Mouse (Mus musculus) c-Kit-positive CD71-positive TER-119-negative erythroid progenitor cells, embryonic 14.5 days (primary cell): Measurements from ENCODE around the gene Tmem14c.
"Not testable (repeated sequence)": the region's sequence is repeated elsewhere in the genome, so short reads cannot be mapped to it uniquely, and the experiment has no call there.

ENCODE experiments used
- DNase-seq: peaks from one replicate; pipeline ENCODE4 v3.0.0-alpha.2; 2013; ENCODE audit warnings: low read depth

Tmem14c gene

DNA sequence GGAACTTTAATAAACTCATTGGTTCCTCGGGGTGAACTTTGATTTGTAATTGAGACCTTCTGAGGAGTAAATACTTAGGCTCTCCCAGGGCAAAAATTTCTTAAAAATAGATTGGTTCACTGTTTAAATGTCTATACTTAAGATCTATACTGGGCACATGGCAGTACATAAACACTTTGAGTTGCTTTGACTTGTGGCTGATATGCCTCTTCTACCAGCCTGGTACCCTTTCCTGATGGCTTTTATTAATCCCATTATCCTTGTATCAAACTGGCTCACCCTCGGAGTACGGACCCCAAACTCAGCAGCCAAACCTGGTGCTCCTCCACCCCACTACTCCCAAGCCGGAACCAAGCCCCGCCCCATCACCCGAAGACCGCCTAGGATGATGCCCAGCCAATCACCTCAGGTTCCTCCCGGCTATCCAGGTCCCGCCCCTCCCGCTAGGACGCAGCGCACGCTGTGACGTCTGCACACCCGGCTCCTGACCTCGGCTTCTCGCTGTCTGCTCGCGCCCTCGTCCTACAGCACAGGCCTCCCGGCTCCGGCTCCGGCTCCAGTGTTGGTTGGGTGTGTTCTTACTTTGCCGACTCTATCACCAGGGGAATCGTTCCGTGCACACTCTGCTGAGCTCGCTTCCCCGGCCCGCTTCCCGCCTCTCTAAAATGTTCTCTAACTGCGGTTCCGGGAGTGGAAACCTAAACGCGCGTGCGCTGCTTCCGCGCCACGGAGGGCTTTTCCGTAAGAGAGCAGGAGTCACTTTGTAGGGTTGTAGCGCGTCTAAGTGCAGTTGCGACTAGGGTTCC lies at the start of gene Tmem14c:
Tmem14c (plus strand) TSS at position 464 of the 806 bp plus-strand sequence.
- DNase-seq, result peak; percentile 88

DNA sequence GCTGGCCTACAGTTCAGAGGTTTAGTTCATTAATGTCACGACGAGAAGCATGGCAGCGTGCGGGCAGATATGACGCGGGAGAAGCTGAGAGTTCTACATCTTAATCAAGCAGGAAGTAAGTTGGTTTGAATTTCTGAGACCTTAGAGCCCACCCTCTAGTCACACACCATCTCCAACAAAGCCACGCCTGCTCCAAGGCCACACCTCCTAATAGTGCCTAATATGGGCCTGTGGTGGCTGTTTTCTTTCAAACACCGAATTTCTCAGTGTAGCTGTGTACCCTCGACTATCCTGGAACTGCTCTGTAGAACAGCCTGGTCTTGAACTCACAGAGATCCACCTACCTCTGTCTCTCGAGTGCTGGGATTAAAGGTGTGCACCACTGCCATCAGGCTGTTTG lies 48.5 kb upstream of the Tmem14c start:
- DNase-seq, result no peak

DNA sequence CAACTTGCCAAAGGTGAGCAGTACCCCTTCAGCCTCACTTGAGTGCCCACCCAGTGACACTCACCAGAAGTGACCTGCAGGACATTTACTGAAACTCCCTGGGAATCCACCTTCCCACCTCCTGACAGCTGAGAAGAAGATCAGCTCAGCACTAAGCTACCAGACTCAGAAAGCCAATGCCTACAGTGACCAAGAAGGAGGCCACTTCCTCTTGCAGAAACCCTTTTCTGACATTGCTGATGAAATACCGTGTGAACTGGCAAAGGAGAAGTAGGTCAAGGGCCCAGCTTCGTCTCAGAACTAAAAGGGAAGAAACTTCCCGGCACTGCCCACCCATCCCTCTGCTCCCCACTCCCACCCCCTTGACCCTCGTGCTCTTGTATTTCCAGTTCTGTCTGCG lies 47.5 kb upstream of the Tmem14c start:
- no peak for DNase-seq

DNA sequence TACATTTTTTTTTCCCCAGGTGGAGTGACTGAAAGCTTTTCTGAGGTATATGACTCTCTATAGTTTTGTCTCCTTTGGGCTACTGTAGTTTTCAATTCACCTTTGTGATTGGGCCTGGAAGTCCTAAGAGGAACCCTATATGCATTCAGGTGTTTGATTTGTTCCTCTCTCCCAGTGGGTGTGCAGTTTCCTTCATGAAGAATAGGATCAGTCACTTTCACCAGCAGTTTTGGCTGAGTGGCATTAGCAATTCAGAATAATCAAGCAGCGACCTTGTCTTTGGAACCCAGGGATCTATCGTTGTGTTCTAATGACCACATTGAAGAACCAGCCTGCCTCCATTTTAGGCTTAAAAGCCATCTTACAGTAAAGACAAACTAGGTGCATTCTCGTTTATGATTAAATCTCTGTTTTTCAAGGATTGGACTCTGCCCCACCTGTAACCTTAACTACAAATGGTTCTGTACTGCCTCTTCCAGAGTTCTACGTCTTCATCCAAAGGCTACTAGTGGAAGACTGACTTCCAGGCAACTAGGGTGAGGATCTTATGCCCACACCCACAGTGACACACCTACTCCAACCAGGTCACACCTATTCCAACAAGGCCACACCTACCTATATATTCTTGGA lies 46.2 kb upstream of the Tmem14c start:
- DNase-seq, result no peak

DNA sequence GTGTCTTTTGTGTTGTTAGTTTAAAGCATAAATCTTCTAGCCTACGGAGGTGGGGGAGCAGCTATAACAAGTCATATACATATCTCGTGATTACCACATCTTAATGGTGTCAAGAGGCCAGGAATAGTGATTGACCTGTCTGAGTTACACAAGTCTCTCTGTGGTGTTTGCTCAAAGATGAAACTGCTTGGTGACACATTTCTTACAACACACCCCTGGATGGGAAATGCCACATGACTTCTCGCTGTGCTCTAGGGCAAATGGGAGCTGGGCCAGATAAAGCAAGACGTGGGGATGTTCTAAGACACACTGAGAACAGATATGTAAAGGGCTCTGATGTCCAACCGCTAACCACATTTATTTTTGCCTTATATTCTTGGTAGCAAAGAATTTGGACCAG lies 44.8 kb upstream of the Tmem14c start:
- DNase-seq, result no peak

DNA sequence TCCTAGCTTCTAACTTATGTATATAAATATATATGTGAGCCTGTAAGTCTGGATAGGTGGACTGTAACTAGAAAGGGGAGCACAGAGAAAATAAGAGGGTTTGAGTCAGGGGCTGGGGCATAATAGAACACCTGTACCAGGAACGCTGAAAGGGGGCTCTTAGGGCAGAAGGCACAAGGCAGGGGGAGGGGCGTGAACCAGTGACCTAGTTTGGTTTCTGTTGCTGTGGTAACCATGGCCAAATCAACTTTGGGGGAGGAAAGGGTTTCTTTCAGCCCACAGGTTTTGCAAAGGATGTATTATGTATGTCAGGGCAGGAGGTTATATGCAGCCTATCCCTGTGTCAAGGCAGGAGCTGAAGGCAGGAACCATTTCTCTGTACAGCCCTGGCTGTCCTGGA lies 44.3 kb upstream of the Tmem14c start:
- no peak for DNase-seq

DNA sequence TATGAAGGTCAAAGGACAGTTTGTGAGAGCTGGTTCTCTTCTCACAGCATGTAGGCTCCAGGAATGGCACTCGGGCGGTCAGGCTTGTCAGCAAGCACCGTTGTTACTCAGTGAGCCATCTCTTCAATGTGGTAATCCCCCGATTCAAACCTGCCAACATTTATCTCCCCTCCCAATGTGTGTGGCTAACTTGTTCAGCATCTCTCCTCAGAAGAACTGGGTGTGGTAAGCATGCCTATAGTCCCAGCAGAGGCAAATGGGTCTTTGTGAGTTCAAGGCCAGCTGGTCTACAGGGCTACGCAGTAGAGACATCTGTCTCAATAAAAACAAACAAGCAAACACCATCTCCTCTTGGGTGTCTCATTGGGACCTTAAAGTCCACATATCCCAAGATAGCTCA lies 43.1 kb upstream of the Tmem14c start:
- DNase-seq, result no peak

DNA sequence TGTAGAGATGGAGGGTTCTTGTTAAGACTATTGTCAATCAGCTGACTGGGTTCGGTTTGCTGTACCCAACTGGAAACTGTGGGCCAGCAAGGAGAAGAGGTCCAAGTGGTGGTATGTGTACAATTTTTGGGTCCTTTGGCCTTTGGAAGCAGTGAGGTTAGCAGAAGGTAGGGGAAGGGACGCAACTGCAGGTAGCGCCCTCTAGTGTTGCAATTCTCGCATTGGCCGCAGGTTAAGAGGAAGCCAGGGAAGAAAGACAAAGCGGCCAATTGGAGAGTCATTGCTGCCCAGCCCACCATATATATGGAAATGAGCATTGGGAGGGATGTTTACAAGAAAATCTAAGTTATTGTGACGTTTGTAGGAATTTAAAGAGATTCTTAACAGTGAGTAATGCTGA lies 38.5 kb upstream of the Tmem14c start:
- DNase-seq, result no peak

DNA sequence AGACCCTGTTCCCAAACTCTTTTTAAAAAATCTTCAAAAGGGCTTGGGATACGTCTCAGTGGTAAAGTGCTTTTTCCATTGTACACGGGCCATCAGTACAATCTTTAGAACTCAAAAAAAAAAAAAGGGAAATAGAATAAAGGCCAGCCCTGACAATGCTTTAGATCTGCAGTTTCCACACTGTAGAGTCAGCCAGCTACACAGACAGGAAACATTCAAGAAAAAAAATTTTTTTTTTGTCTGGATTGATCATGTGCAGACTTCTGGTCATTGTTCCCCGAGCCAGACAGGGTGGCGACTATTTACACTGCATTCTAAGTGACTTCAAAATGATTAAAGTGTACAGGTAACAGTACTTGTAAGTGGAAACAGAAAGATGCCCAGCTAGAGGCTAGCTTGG lies 37.4 kb upstream of the Tmem14c start:
- no peak for DNase-seq

DNA sequence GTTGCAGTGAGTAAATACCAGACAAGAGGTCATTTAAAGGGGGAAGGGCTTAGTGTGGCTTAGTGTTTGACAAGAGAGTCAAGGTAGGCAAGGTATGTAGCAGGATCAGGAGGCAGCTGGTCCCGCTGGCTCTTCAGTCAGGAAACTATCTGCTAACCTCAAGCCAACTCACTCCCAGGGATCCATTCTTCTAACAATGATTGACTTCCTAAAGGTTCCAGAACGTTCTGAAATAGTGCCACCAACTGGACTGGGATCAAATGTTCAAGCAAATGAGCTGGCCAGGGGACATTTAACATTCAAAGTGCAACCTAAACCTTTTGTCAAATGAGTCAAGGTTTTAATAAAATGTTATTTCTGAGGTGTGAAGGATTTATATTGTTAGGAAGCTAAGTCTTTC lies 36.8 kb upstream of the Tmem14c start:
- DNase-seq, result no peak

DNA sequence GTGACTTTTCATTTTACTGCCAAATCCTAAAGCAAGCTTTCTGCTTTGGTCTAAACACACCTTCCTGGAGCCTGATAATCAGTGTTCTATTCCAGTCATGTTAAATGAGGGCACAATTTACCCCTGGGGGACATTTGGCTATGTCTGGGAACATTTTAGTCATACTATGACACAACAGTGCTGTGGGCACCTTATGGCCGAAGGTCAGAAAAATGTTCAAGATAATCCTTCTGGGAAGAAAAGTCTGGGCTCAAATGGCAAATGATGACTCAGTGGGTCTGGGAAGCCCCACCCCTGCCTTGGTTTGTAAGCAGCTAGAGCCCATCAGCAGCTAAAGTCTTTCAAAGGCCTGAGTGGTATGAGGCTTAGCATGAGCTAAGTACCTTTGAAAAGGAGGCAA lies 33.3 kb upstream of the Tmem14c start:
- no peak for DNase-seq

DNA sequence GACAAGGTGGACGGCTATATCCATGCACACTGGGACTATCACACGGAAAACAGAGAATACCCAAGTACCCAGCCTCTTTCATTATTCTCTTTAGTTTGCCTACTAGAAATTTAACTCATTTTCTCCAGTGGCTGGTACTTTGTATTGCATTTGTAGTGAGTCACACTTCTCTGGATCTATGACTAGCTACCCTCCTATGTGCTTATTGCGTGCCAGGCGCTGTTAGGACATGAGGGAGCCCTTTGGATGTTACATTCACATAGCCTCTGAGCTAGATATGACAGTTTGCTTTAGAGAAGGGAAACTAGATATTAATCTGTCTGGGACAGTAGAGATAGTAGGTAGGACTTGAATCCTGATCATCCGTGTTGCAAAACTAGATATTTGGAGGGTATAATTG lies 30.0 kb upstream of the Tmem14c start:
- no peak for DNase-seq

DNA sequence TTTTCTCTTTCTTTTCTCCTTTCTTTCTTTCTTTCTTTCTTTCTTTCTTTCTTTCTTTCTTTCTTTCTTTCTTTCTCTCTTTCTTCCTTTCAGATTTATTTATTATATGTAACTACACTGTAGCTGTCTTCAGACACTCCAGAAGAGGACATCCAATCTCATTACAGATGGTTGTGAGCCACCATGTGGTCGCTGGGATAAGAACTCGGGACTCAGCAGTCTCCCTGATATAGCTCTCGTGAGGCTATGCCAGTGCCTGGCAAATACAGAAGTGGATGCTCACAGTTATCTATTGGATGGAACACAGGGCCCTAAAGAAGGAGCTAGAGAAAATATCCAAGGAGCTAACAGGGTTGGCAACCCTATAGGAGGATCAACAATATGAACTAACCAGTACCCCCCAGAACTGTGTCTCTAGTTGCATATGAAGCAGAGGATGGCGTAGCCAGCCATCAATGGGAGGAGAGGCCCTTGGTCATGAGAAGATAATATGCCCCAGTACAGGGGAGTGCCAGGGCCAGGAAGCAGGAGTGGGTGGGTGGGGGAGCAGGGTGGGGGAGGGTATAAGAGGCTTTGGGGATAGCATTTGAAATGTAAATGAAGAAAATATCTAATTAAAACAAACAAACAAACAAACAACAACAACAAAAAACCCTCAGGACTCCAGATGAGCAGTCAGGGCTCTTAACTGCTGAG lies 28.3 kb upstream of the Tmem14c start:
- DNase-seq, result not testable (repeated sequence)

DNA sequence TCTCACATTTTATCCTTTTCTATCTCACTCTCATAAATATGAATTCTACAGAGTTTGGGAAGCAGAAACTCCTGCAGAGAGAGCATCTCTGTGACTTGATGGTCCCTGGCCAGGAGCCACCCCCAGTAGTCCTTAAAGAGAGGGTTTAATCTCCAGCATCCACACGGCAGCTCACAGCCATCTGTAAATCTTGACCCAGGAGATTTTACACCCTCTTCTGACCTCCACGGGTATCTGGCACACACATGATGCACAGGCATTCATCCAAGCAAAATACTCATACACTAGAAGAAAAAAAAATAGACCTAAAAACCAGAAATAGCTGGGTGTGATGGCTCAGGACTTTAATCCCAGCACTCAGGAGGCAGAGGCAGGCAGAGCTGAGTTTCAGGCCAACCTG lies 27.7 kb upstream of the Tmem14c start:
- DNase-seq, result no peak

DNA sequence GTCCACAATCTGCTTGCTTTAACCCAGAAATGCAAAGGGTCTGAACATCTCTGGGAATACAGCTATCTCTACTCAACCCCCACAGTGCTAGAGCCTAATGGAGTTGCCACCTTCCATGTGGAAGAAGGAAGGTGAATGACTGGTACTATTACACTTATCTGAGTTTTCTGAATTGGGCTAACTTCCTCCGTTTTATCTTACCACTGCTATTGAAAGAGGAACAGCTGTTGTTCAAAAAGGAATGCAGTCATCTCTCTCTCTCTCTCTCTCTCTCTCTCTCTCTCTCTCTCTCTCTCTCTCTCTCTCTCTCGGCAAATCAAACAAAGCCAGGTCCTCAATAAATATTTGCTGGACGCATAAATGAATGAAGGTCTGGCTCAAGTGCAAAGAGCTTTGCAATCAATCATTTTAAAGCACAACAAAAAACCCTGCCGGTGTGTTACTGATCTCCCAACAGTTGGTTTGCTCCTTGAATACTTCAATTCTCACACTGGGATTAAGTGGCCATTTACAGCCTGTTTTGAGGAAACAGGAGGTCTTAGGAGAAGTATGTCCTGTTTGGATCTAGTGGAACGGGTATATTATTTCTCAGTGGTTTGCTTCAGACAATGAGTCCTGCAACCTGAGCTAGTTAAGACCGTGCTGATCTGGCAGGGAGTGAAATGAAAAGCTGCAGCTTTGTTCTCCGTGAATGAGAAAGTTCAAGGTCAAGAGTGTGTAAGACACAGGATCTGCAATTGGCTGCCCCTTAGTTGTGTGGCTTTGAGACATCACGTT lies 21.4 kb upstream of the Tmem14c start:
- DNase-seq, result no peak

DNA sequence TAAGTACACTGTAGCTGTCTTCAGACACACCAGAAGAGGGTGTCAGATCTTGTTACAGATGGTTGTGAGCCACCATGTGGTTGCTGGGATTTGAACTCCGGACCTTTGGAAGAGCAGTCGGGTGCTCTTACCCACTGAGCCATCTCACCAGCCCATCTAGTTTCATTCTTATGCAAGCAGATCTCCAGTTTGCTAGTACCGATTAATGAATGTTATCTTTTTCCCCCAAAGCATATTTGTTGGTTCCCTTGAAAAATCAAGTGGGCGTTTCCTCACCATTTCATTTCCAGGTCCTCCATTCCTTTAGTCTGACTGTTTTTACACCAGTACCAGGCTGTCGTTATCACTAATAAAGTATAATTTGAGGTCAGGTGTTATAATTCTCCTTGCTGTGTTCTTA lies 17.6 kb upstream of the Tmem14c start:
- not testable (repeated sequence) for DNase-seq

DNA sequence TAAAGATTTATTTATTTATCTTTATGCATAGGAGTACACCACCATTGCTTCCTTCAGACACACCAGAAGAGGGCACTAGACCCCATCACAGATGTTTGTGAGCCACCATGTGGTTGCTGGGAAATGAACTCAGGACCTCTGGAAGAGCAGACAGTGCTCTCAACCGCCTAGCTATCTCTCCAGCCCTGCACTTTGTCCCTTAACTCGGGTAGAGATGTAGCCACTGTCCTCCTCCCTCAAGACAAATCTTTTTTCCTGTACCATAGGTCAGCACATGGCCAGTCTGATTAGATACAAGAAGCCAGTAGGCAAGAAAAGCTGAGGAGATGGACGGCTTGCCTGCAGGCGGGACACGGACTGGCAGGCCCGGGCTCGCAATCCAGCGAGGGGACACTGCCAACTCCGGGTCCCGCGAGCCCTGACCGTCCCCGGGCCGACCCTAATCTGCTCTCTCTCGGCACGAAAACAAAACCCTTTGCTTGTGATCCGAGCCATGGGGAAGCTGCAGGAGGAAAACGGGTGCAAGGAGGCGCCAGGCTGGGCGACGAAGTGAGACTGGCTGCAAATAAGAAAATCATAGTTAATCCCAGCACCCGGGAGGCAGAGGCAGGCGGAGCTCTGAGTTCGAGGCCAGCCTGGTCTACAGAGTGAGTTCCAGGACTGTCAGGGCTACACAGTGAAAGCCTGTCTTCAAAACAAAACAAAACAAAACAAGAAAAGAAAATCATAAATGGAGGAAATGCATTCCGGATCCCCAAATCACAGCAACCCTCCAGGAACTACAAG lies 15.8 kb upstream of the Tmem14c start:
- DNase-seq, result no peak

DNA sequence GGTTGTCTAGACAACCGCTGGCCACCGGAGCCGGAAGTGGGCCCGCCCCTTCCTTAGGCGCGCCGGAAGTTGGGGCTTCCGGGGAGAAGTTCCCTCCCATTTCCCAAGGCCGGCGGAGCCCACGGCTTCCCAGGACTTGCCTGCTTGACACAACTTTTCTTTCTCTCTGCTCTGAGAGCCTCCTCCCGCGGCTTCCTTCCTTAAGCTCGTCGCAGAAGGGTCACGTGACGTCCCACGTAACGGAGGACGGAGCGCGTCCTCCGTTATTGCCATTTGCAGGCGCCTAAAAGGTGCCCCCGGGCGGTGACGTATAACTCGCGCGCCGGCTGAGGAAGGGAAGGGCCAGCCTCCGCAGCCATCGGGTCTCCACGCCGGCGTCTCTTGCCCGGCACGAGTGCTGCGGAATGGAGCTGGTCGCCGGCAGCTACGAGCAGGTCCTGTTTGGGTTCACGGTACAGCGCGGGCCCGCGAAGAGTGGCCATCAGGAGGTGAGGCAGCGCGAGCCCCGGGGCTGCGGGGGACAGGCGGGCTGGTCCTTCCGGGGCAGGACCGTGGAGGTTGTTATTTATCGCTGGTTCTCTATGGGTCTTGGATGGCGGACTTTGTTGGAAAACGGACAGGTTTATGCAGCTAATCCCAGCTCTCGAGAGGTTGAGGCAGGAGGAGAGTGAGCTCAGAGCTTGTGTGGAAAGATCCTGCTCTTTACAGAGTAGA lies 15.0 kb upstream of the Tmem14c start, which contains the start of gene Pak1ip1:
Pak1ip1 (plus strand) TSS at position 98 of the 714 bp plus-strand sequence.
- DNase-seq, result peak; percentile 86

DNA sequence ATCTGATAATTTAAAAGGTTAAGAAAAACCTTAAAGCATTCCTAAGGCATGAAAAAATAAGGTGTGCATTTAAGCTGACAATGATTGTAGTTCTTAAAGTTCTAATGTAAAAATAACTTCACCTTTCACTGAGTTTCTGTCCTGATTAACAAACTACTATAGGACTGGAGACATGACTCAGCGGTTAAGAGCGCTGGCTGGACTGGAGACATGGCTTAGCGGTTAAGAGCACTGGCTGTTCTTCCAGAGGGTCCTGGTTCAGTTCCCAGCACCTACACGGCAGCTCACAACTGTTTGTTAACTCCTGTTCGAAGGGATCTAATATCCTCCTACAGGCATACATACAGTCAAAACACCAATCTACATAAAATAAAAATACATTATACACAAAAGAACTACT lies 14.1 kb upstream of the Tmem14c start:
- no peak for DNase-seq

DNA sequence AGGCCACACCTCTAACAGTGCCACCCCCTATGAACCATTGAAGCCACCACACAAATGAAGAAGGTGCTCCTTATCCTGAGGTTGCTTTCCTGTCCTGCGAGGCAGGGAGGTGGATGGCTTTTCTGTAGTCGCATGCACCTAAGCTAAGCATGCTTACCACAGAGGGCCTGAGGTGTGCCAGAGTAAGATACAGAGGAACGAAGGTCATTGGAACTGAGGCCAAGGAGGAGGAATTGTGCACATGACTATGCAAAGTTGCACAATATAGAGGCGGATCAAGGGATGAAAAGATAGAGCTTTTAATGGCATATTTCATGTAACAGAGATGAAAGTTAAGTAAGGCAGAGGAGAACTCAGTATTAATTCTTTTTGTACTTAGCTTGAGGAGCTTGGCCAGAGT lies 9.8 kb upstream of the Tmem14c start:
- no peak for DNase-seq

DNA sequence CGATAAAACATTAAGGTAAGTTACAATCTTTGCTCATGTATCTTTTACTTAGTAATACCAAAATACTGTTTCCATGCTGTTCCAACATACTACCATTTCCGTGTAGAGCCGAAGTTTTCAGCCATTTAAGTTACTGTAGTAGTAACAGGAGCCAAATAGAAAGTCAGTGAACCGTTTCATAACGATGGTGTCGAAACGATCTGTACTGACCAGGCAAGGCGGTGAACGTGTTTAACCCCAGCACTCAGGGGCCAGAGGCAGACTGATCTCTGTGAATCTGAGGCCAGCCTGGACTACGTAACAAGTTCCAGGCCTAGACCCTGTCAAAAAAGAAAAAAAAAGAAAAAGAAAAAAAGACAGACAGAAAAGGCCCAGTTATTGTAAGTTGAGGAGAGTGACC lies 7.8 kb upstream of the Tmem14c start:
- DNase-seq, result no peak
